Mouse (Mus musculus): ENCODE measurements at regions not wholly inside any gene's neighbourhood (a gene's known extent, or its start where the extent isn't known, plus 50 kb on each side); places are given as distances from the start of the nearest gene placed in this dataset.
A peak's percentile ranks its signal among the peaks of the same experiment; 100 is the strongest.

DNA sequence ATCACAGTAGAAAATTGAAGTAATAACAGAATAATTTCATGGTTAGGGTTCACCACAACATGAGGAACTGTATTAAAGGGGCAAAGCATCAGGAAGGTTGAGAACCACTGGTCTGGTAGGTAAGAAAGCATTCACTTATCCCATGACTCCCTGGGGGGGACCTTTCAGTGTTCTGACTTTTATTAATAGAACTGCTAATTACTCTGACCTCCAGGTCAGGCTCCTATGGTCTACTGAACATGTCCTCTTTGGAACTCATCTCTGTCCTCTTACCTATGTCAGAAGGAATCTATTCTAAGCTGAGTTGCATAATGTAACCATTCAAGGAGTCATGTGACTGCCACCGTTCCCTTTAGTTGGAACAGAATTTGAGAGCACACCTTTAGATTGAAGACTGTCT, 65.3 kb upstream of the Igfbp5 start:
- no peak overlapping the region for H3K9ac ChIP-seq (ENCODE audit: insufficient read depth, low read depth)
- dilution Hi-C loops (cut with MboI; ENCODE audit: extremely low pct_ligation_motif_present, extremely low pct_unique_long_range_greater_than_20kb, low sequenced_read_pairs) = no loop called here
- no peaks in the 10 kb centered on the region for H3K79me2 ChIP-seq (replicated peaks; ENCODE audit: control insufficient read depth, extremely low read depth, insufficient read depth, poor library complexity, severe bottlenecking)
- H3K27ac ChIP-seq (ENCODE audit: insufficient read depth, low read depth) = no peak overlapping the region
- H3K36me3 ChIP-seq (replicated peaks in 1 of 2; ENCODE audit: control insufficient read depth in 1 of 2, insufficient read depth in 1 of 2, low read length in 1 of 2) = no peaks in the 10 kb centered on the region
- peaks cover 4% of the 10 kb centered on the region for H3K27me3 ChIP-seq (replicated peaks)
- TF ChIP-seq ZKSCAN1 (IDR thresholded peaks at IDR 0.05; ENCODE audit: borderline replicate concordance, low read depth, low read length) = no peak
- no peak for TF ChIP-seq RCOR1 (conservative IDR thresholded peaks at IDR 0.05; ENCODE audit: low read depth, low read length)
- TF ChIP-seq POLR2A (IDR thresholded peaks at IDR 0.05; ENCODE audit: low read depth, low read length) = no peak
- TF ChIP-seq ZC3H11A (IDR thresholded peaks at IDR 0.05; ENCODE audit: low read depth, low read length) = no peak
- TF ChIP-seq CTCF (conservative IDR thresholded peaks at IDR 0.05 in 1 of 2, IDR thresholded peaks at IDR 0.05 in 1 of 2; ENCODE audit: low read depth in 2 of 2, low read length in 2 of 2) = no peak
- TF ChIP-seq SIN3A (IDR thresholded peaks at IDR 0.05; ENCODE audit: low read length) = no peak
- TF ChIP-seq MAX (IDR thresholded peaks at IDR 0.05; ENCODE audit: low read length) = no peak
- TF ChIP-seq EP300 (IDR thresholded peaks at IDR 0.05; ENCODE audit: low read length) = no peak
- no peak for TF ChIP-seq MEF2A (IDR thresholded peaks at IDR 0.05; ENCODE audit: borderline replicate concordance, low read depth, low read length)
- TF ChIP-seq HCFC1 (IDR thresholded peaks at IDR 0.05; ENCODE audit: low read depth, low read length) = no peak
- no peaks in the 10 kb centered on the region for H3K9me3 ChIP-seq (replicated peaks; ENCODE audit: low read length)
- in situ Hi-C loops (cut with MboI; ENCODE audit: low pct_ligation_motif_present, low pct_unique_long_range_greater_than_20kb, low sequenced_read_pairs) = no loop called here
- peaks cover 7 to 31% of the 10 kb centered on the region in 2 experiments; a peak in 3 of 4 replicates for H3K4me1 ChIP-seq (ENCODE audit: control insufficient read depth in 1 of 2, insufficient read depth in 2 of 2)
- no peak for DNase-seq (ENCODE audit: extremely low read depth)
- H3K4me3 ChIP-seq (replicated peaks in 1 of 3; ENCODE audit: low read depth in 2 of 3, low read length in 2 of 3, poor library complexity in 1 of 3) = no peak overlapping the region
- H3K4me2 ChIP-seq (ENCODE audit: insufficient read depth, low read depth, poor library complexity, severe bottlenecking) = no peak overlapping the region

DNA sequence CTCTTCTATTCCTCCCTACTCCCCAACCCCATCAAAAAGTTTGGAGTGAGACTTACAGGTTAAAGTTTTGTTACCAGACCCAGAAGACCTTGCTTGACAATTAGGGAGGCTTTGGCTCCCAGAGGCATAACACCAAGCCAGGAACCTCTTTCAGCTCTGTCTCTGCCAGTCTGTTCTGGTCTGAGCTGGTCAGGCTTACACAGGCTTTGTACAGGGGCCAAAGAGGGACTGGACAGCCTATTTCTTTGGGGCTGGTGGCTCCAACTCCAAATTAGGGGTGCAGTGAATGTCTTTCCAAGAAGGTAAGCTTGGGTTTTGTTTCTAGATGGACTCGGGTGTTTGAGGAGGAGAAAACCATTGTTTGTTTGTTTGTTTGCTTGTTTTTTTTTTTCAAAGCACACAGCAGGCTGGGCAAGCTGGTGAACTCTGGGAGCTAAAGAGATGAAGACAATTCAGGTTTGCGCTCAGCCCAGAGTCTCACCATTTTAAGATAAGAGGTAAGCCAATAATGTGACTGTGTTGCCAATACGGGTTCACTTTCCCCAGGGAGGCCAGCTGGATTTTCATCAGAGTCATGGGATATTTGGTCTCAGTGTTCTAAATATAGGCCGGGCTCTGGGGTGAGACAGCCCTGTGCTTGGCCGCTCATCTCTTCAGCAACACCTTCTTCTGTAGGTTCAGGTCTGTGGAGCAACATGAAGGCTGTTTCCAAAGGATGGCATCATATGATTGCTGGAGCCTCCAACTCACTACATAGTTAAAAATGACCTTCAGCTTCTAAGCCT, 62.2 kb upstream of the Igfbp5 start:
- Histone ChIP-seq H3K27ac (ENCODE audit: insufficient read depth, low read depth) (no peak overlapping the region), H3K79me2 (replicated peaks; ENCODE audit: control insufficient read depth, extremely low read depth, insufficient read depth, poor library complexity, severe bottlenecking) (no peaks in the 10 kb centered on the region; the same call in 1 of the 2 replicates), H3K9me3 (replicated peaks; ENCODE audit: low read length) (no peaks in the 10 kb centered on the region), H3K4me2 (ENCODE audit: insufficient read depth, low read depth, poor library complexity, severe bottlenecking) (0 out of 2 replicates have a peak overlapping the region, but pooled peaks have one; percentile 13), H3K4me1 (ENCODE audit: control insufficient read depth in 1 of 2, insufficient read depth in 2 of 2) (peaks cover 0 to 12% of the 10 kb centered on the region in 2 experiments; a peak in 1 of 4 replicates), H3K27me3 (replicated peaks) (peaks cover 4% of the 10 kb centered on the region), H3K9ac (ENCODE audit: insufficient read depth, low read depth) (no peak overlapping the region), H3K4me3 (replicated peaks in 1 of 3; ENCODE audit: low read depth in 2 of 3, low read length in 2 of 3, poor library complexity in 1 of 3) (no peak overlapping the region), H3K36me3 (replicated peaks in 1 of 2; ENCODE audit: control insufficient read depth in 1 of 2, insufficient read depth in 1 of 2, low read length in 1 of 2) (no peaks in the 10 kb centered on the region)
- in situ Hi-C loops (cut with MboI; ENCODE audit: low pct_ligation_motif_present, low pct_unique_long_range_greater_than_20kb, low sequenced_read_pairs) = no loop called here
- dilution Hi-C loops (cut with MboI; ENCODE audit: extremely low pct_ligation_motif_present, extremely low pct_unique_long_range_greater_than_20kb, low sequenced_read_pairs) = no loop called here
- TF ChIP-seq SMC3 (IDR thresholded peaks at IDR 0.05; ENCODE audit: low read depth, low read length) = no peak
- no peak for TF ChIP-seq CHD1 (IDR thresholded peaks at IDR 0.05; ENCODE audit: low read depth, low read length)
- no peak for TF ChIP-seq NRF1 (IDR thresholded peaks at IDR 0.05; ENCODE audit: low read depth, low read length)
- no peak for TF ChIP-seq UBTF (IDR thresholded peaks at IDR 0.05; ENCODE audit: low read depth, low read length)
- no peak for TF ChIP-seq CTCF (conservative IDR thresholded peaks at IDR 0.05 in 1 of 2, IDR thresholded peaks at IDR 0.05 in 1 of 2; ENCODE audit: low read depth in 2 of 2, low read length in 2 of 2)
- no peak for TF ChIP-seq ZNF384 (IDR thresholded peaks at IDR 0.05; ENCODE audit: low read depth, low read length)
- no peak for TF ChIP-seq ELF1 (IDR thresholded peaks at IDR 0.05; ENCODE audit: low read depth, low read length)
- TF ChIP-seq BHLHE40 (IDR thresholded peaks at IDR 0.05; ENCODE audit: low read depth, low read length) = no peak
- no peak for TF ChIP-seq MXI1 (IDR thresholded peaks at IDR 0.05; ENCODE audit: low read depth, low read length)
- no peak for TF ChIP-seq TBP (conservative IDR thresholded peaks at IDR 0.05; ENCODE audit: low read depth, low read length)
- no peak for TF ChIP-seq ETS1 (conservative IDR thresholded peaks at IDR 0.05; ENCODE audit: low read depth, low read length)
- no peak for TF ChIP-seq MYC (IDR thresholded peaks at IDR 0.05; ENCODE audit: low read depth, low read length)
- no peak for TF ChIP-seq MAFK (IDR thresholded peaks at IDR 0.05; ENCODE audit: insufficient replicate concordance, low read length)
- no peak for TF ChIP-seq HCFC1 (IDR thresholded peaks at IDR 0.05; ENCODE audit: low read depth, low read length)
- no peak for DNase-seq (ENCODE audit: extremely low read depth)
